Mouse (Mus musculus): ENCODE results near the gene Igflr1. TPM values are rescaled to one million over a fixed set of nuclear protein-coding genes. Genes with fewer than 3 reads are reported as not detected.
A peak's percentile ranks its signal among the peaks of the same experiment; 100 is the strongest.

Gene Igflr1
- polyA plus RNA-seq, 1 experiment = 4.3 TPM

DNA sequence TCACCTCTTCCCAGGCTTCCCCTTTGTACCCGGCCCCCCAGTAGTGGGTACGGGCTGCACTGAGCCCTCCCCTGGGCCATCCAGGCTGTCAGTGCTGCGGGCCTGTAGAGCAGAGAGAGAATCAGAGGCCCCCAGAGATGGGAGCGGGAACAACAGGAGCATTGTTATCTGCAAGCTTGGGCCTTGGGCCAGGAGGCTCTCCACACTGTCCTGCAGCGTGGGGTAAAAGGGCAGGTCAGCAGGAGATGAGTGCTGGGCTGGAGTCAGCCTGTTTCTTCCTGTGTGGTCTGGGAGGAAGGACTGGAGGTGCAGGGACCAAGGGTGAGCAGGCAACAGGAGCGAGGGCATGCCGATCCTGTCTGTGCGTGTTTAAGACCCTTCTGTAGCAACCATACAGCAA lies 32.3 kb upstream of the Igflr1 start:
- Histone ChIP-seq H3K4me3 (replicated peaks) (peak overlapping the region; percentile 40), H3K4me1 (peaks cover 26% of the 10 kb centered on the region), H3K27me3 (replicated peaks) (no peaks in the 10 kb centered on the region), H3K9me3 (no peaks in the 10 kb centered on the region), H3K36me3 (replicated peaks; ENCODE audit: low read length) (peaks cover 57% of the 10 kb centered on the region)
- TF ChIP-seq GATA1 (IDR thresholded peaks at IDR 0.05; ENCODE audit: borderline replicate concordance, low read length) (no peak), FLI1 (IDR thresholded peaks at IDR 0.05; ENCODE audit: low read length) (no peak)

DNA sequence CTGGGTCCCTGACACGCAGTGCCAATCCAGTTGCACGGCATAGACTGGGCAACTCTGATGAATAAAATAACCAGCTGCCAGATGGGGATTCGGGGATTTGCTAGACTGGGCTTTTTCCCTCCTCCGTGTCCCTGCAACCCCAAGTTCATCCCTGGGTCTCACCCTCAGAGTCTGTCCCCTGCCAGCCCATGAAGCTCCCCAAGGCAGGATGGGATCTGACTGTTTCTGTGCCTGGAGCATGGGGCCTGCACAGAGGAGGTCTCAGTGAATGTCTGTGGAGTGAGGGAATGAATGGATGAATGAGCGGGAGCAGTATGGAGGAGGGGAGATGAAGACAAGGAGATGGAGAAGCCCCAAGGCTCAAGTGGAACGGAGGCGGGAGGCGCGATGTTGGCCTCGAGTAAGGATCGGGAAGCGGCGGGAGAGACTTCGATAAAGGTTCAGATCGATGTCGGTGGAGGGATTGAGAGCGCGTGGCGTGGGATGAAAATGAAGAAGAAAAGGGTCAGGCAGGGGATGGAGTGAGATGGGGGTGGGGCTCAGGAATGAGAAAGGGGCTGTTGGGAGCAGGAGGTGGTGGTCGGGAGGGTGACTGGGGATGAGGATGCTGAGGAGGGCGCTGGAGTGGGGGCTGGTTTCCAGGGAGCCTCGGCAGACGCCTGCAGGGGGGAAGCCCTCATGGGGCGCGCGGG lies 31.1 kb upstream of the Igflr1 start:
- Histone ChIP-seq H3K4me3 (replicated peaks) (peak overlapping the region; percentile 98), H3K36me3 (replicated peaks; ENCODE audit: low read length) (peaks cover 54% of the 10 kb centered on the region), H3K4me1 (peaks cover 26% of the 10 kb centered on the region), H3K27me3 (replicated peaks) (no peaks in the 10 kb centered on the region), H3K9me3 (no peaks in the 10 kb centered on the region)
- no peak for TF ChIP-seq FLI1 (IDR thresholded peaks at IDR 0.05; ENCODE audit: low read length)
- TF ChIP-seq GATA1 (IDR thresholded peaks at IDR 0.05; ENCODE audit: borderline replicate concordance, low read length) = no peak

- Histone ChIP-seq H3K27me3 (replicated peaks) (no peaks in the 10 kb centered on the region), H3K4me3 (replicated peaks) (peak within 1 kb of the TSS; percentile 98), H3K4me1 (peaks cover 26% of the 10 kb centered on the region), H3K9me3 (no peaks in the 10 kb centered on the region), H3K36me3 (replicated peaks; ENCODE audit: low read length) (peaks cover 54% of the 10 kb centered on the region)
- TF ChIP-seq GATA1 (IDR thresholded peaks at IDR 0.05; ENCODE audit: borderline replicate concordance, low read length) (no peak), FLI1 (IDR thresholded peaks at IDR 0.05; ENCODE audit: low read length) (no peak)
Observed at GRCm38 (mm10) chr7:30534633-30535577, 30.3 kb upstream of the Igflr1 start, which contains the start of gene Arhgap33. TSS of gene Arhgap33 (minus strand) at chr7:30535060.

DNA sequence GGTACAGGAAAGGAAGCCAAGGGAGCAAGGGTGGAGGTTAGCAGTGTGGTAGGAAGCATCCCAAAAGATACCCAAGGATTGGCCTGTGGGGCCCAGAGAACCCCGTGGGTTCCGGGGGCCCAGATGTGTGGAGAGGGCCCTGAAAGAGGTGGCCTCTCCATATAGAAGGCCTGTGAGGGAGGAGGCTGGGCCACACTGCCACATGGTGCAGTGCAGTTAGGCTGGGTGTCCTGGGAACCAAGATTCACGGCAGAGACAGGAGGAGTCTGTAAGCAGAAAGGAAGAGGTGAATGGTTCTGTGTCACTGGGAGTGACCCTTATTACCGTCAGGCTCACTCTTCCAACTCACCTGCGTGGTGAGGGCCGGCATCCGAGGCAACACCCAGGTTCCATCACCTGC lies 24.7 kb upstream of the Igflr1 start:
- TF ChIP-seq GATA1 (IDR thresholded peaks at IDR 0.05; ENCODE audit: borderline replicate concordance, low read length) (no peak), FLI1 (IDR thresholded peaks at IDR 0.05; ENCODE audit: low read length) (no peak)
- Histone ChIP-seq H3K36me3 (replicated peaks; ENCODE audit: low read length) (peaks cover 59% of the 10 kb centered on the region), H3K4me3 (replicated peaks) (no peak overlapping the region)

GRCm38 (mm10) chr7:30544327-30544726 lies 20.9 kb upstream of the Igflr1 start:
- H3K36me3 ChIP-seq (replicated peaks; ENCODE audit: low read length) = peaks cover 76% of the 10 kb centered on the region
- H3K4me1 ChIP-seq = no peaks in the 10 kb centered on the region; the same call in 1 of the 2 replicates

More for the DNA sequence above, 24.7 kb upstream of the Igflr1 start:
- Histone ChIP-seq H3K4me1 (peaks cover 4% of the 10 kb centered on the region), H3K27me3 (replicated peaks) (no peaks in the 10 kb centered on the region), H3K9me3 (no peaks in the 10 kb centered on the region)

GRCm38 (mm10) chr7:30549880-30550279 lies 15.3 kb upstream of the Igflr1 start:
- no peak for TF ChIP-seq FLI1 (IDR thresholded peaks at IDR 0.05; ENCODE audit: low read length)
- TF ChIP-seq GATA1 (IDR thresholded peaks at IDR 0.05; ENCODE audit: borderline replicate concordance, low read length) = no peak
- Histone ChIP-seq H3K4me3 (replicated peaks) (no peak overlapping the region), H3K4me1 (peaks cover 38% of the 10 kb centered on the region), H3K36me3 (replicated peaks; ENCODE audit: low read length) (peaks cover 54% of the 10 kb centered on the region), H3K27me3 (replicated peaks) (no peaks in the 10 kb centered on the region), H3K9me3 (no peaks in the 10 kb centered on the region)

More at GRCm38 (mm10) chr7:30544327-30544726, 20.9 kb upstream of the Igflr1 start:
- Histone ChIP-seq H3K27me3 (replicated peaks) (no peaks in the 10 kb centered on the region), H3K4me3 (replicated peaks) (no peak overlapping the region), H3K9me3 (no peaks in the 10 kb centered on the region)
- TF ChIP-seq GATA1 (IDR thresholded peaks at IDR 0.05; ENCODE audit: borderline replicate concordance, low read length) = no peak
- TF ChIP-seq FLI1 (IDR thresholded peaks at IDR 0.05; ENCODE audit: low read length) = no peak

DNA sequence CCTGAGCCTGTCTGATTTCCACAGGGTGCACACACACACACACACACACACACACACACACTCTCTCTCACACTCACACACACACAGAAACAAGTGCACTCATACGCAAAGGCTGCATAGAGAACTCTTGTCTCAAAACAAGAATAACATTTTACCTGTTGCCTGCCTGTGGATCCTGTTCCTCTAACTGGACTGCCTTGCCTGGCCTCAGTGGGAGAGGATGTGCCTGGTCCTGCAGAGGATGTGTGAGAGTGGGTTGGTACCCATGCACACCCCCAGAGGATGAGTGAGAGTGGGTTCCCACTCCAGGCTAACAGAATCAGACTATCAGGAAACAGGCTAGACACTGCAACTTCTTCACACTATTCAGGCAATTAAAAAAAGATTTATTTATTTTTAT lies 14.6 kb upstream of the Igflr1 start:
- Histone ChIP-seq H3K36me3 (replicated peaks; ENCODE audit: low read length) (peaks cover 59% of the 10 kb centered on the region), H3K27me3 (replicated peaks) (no peaks in the 10 kb centered on the region), H3K9me3 (no peaks in the 10 kb centered on the region), H3K4me1 (peaks cover 38% of the 10 kb centered on the region), H3K4me3 (replicated peaks) (peak overlapping the region; percentile 5)
- TF ChIP-seq GATA1 (IDR thresholded peaks at IDR 0.05; ENCODE audit: borderline replicate concordance, low read length) (no peak), FLI1 (IDR thresholded peaks at IDR 0.05; ENCODE audit: low read length) (no peak)

DNA sequence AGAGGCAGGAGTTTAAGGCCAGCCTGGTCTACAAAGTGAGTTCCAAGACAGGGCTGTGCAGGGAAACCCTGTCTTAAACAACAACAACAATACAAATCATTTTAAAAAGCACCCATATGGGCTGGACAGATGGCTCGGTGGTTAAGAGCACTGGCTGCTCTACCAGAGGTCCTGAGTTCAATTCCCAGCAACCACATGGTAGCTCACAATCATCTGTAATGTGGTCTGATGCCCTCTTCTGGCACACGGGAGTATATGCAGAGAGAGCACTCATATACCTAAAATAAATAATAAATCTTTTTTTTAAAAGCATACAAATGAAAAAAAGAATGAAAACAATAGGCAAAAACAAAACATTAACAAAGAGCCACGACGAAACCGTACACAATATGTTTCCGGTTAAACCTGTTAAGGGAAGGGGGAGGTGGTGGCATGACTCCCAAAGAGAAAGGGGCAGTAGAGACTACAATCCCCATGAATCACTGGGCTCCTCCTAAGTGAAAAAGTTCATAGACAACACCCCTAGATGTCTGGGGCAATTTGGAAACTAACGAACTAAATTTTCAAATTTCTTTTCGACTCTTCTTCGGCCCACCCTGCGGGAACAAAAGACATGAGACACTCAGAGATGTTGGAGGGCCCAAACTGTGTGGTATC lies 13.7 kb upstream of the Igflr1 start:
- no peaks in the 10 kb centered on the region for H3K9me3 ChIP-seq
- H3K27me3 ChIP-seq (replicated peaks) = no peaks in the 10 kb centered on the region
- H3K36me3 ChIP-seq (replicated peaks; ENCODE audit: low read length) = peaks cover 60% of the 10 kb centered on the region
- H3K4me1 ChIP-seq = peaks cover 43% of the 10 kb centered on the region
- TF ChIP-seq GATA1 (IDR thresholded peaks at IDR 0.05; ENCODE audit: borderline replicate concordance, low read length) (no peak), FLI1 (IDR thresholded peaks at IDR 0.05; ENCODE audit: low read length) (no peak)
- peak overlapping the region; percentile 94 for H3K4me3 ChIP-seq (replicated peaks)

Measured in megakaryocyte, embryonic 14.5 days (primary cell).